Mouse (Mus musculus): Measurements from ENCODE around the gene Kmo. TPM values are rescaled to one million over a fixed set of nuclear protein-coding genes. Genes with fewer than 3 reads are reported as not detected.

Kmo gene
- polyA plus RNA-seq, 1 experiment, result 49.6 TPM

- Histone ChIP-seq H3K36me3 (ENCODE audit: control insufficient read depth, insufficient read depth, low read length) (no peaks in the 10 kb centered on the region), H3K4me1 (ENCODE audit: control insufficient read depth, insufficient read depth, low read length) (no peaks in the 10 kb centered on the region; the same call in 1 of the 2 replicates), H3K27ac (ENCODE audit: insufficient read depth, low read depth, low read length) (no peak overlapping the region), H3K27me3 (replicated peaks; ENCODE audit: control insufficient read depth, insufficient read depth, low read length) (no peaks in the 10 kb centered on the region), H3K4me3 (ENCODE audit: insufficient read depth, low read depth, low read length) (no peak overlapping the region)
- no peak for DNase-seq
- WGBS, result 75% methylated on average over 6 of the region's 6 CpGs
- no peak for TF ChIP-seq CTCF (conservative IDR thresholded peaks at IDR 0.05; ENCODE audit: insufficient read depth, insufficient read length, low read depth, low read length)
- no peak for TF ChIP-seq POLR2A (IDR thresholded peaks at IDR 0.05; ENCODE audit: low read depth, low read length)
Observed at GRCm38 (mm10) chr1:175675116-175675515, 54.9 kb downstream of the Kmo start.

DNA sequence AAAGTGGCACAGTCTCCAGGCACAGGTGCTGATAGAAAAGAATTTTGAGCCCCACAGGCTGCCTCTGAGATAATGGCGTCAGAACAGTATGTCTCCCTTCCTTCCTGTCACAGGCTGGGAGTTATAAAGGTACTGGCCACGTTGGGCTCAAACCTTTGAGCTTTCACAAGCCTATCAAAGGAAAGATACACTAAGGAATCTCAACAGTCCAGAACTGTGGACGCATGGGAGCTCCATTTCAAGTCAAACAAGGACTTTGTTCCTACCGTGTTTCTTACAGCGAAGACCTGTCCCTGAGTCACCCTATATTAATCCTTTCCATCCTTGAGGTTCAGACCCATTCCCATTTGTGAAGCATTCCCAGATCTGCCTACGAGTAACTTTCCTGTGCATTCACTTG is 57.3 kb downstream of the Kmo start:
- WGBS, result 83% methylated on average over 6 of the region's 6 CpGs

DNA sequence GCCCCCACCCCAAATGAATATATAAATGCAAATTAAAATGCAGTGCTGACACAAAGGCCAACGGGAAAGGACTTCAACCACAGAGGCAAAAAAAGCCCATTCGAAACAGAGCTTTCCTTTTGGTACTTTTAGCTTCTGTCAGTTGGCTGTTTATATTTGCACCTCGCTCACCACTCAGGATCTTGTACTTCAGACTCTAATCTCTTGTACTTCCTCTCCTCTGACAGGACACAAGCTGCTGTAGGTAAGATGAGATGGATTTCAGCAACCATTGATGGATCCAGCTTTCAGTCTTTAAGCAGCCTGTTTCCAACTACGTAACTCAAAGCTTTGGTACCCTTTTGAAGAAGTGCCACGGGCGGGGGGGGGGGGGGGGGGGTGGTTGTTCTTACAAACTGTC is 60.8 kb downstream of the Kmo start:
- TF ChIP-seq CTCF (conservative IDR thresholded peaks at IDR 0.05; ENCODE audit: insufficient read depth, insufficient read length, low read depth, low read length), result no peak
- no peak for TF ChIP-seq POLR2A (IDR thresholded peaks at IDR 0.05; ENCODE audit: low read depth, low read length)

More for the DNA sequence above, 57.3 kb downstream of the Kmo start:
- Histone ChIP-seq H3K4me1 (ENCODE audit: control insufficient read depth, insufficient read depth, low read length) (no peaks in the 10 kb centered on the region; the same call in 1 of the 2 replicates), H3K27me3 (replicated peaks; ENCODE audit: control insufficient read depth, insufficient read depth, low read length) (no peaks in the 10 kb centered on the region), H3K4me3 (ENCODE audit: insufficient read depth, low read depth, low read length) (no peak overlapping the region), H3K27ac (ENCODE audit: insufficient read depth, low read depth, low read length) (no peak overlapping the region), H3K36me3 (ENCODE audit: control insufficient read depth, insufficient read depth, low read length) (no peaks in the 10 kb centered on the region)
- TF ChIP-seq POLR2A (IDR thresholded peaks at IDR 0.05; ENCODE audit: low read depth, low read length) (no peak), CTCF (conservative IDR thresholded peaks at IDR 0.05; ENCODE audit: insufficient read depth, insufficient read length, low read depth, low read length) (no peak)
- no peak for DNase-seq

DNA sequence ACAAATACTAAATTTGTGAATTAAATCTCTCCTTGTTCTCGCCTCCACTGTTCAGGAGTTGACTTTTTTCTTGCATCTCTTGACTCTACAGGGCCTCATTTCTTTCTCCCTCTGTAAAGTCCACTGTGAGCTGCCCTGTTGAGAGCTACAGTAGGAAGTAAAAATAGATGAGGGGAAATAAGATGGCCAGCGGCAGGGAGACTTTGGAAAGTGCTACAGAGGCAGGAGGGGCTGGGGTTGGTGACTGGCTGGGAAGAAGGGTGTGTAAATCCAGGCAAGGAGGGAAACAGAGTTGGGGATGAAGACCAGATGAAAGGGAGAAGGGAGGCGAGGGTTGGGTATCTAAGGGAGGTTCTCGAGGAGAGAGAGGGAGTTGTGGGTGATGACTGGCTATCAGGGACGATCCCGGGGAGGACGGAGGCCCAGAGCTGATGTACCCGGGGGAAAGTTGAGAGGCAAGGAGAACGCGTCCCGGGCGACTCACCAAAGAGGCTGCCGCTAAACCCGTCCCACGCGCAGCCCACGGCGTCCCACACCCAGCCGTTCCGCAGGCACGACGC is 71.6 kb downstream of the Kmo start:
- TF ChIP-seq CTCF (conservative IDR thresholded peaks at IDR 0.05; ENCODE audit: insufficient read depth, insufficient read length, low read depth, low read length) (no peak), POLR2A (IDR thresholded peaks at IDR 0.05; ENCODE audit: low read depth, low read length) (no peak)
- peaks cover 5% of the 10 kb centered on the region; the same call in 1 of the 2 replicates for H3K4me1 ChIP-seq (ENCODE audit: control insufficient read depth, insufficient read depth, low read length)

More for the DNA sequence above, 60.8 kb downstream of the Kmo start:
- no peak overlapping the region for H3K27ac ChIP-seq (ENCODE audit: insufficient read depth, low read depth, low read length)
- H3K4me1 ChIP-seq (ENCODE audit: control insufficient read depth, insufficient read depth, low read length), result no peaks in the 10 kb centered on the region
- no peak overlapping the region for H3K4me3 ChIP-seq (ENCODE audit: insufficient read depth, low read depth, low read length)
- H3K36me3 ChIP-seq (ENCODE audit: control insufficient read depth, insufficient read depth, low read length), result no peaks in the 10 kb centered on the region
- WGBS, result 83% methylated on average over 6 of the region's 6 CpGs
- H3K27me3 ChIP-seq (replicated peaks; ENCODE audit: control insufficient read depth, insufficient read depth, low read length), result no peaks in the 10 kb centered on the region
- DNase-seq, result no peak

GRCm38 (mm10) chr1:175692246-175692996 is 72.2 kb downstream of the Kmo start, which contains the start of the genes Opn3 and Chml:
Opn3 (minus strand) TSS chr1:175692776.
Chml (minus strand) TSS chr1:175692901.
- 1% methylated on average over 71 of the region's 73 CpGs for WGBS
- Histone ChIP-seq H3K4me1 (ENCODE audit: control insufficient read depth, insufficient read depth, low read length) (peaks cover 5% of the 10 kb centered on the region; the same call in 1 of the 2 replicates), H3K36me3 (ENCODE audit: control insufficient read depth, insufficient read depth, low read length) (no peaks in the 10 kb centered on the region), H3K27ac (ENCODE audit: insufficient read depth, low read depth, low read length) (peak within 1 kb of the TSS; percentile 44), H3K27me3 (replicated peaks; ENCODE audit: control insufficient read depth, insufficient read depth, low read length) (no peaks in the 10 kb centered on the region), H3K4me3 (ENCODE audit: insufficient read depth, low read depth, low read length) (peak within 1 kb of the TSS; percentile 70)
- TF ChIP-seq CTCF (conservative IDR thresholded peaks at IDR 0.05; ENCODE audit: insufficient read depth, insufficient read length, low read depth, low read length) (no peak), POLR2A (IDR thresholded peaks at IDR 0.05; ENCODE audit: low read depth, low read length) (peak; percentile 58)
- DNase-seq, result peak; percentile 100

More for the DNA sequence above, 71.6 kb downstream of the Kmo start:
- peak overlapping the region; percentile 44; the same call in 1 of the 2 replicates for H3K27ac ChIP-seq (ENCODE audit: insufficient read depth, low read depth, low read length)
- WGBS, result 3% methylated on average over 22 of the region's 22 CpGs
- peak; percentile 16 for DNase-seq
- no peaks in the 10 kb centered on the region for H3K27me3 ChIP-seq (replicated peaks; ENCODE audit: control insufficient read depth, insufficient read depth, low read length)
- H3K36me3 ChIP-seq (ENCODE audit: control insufficient read depth, insufficient read depth, low read length), result no peaks in the 10 kb centered on the region
- peak overlapping the region; percentile 70 for H3K4me3 ChIP-seq (ENCODE audit: insufficient read depth, low read depth, low read length)

DNA sequence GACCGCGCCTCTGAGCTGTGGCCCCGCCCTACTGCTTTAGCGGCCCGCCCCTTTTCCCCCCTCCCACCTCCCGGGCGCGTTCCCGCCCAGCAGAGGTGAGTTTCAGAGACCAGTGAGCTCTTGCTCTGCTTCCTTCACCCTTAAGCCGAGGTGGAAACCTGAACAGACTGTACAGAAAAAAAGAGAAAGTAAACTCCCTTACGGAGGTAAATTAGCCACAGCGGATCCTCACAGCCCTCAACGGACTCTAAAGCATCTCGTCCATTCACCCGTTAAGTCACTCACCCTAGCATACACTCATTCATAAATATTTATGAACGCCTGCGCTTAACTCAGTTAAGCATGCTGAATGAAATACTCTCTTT is 72.8 kb downstream of the Kmo start:
- TF ChIP-seq CTCF (conservative IDR thresholded peaks at IDR 0.05; ENCODE audit: insufficient read depth, insufficient read length, low read depth, low read length) (no peak), POLR2A (IDR thresholded peaks at IDR 0.05; ENCODE audit: low read depth, low read length) (no peak)
- H3K4me3 ChIP-seq (ENCODE audit: insufficient read depth, low read depth, low read length), result peak overlapping the region; percentile 59

DNA sequence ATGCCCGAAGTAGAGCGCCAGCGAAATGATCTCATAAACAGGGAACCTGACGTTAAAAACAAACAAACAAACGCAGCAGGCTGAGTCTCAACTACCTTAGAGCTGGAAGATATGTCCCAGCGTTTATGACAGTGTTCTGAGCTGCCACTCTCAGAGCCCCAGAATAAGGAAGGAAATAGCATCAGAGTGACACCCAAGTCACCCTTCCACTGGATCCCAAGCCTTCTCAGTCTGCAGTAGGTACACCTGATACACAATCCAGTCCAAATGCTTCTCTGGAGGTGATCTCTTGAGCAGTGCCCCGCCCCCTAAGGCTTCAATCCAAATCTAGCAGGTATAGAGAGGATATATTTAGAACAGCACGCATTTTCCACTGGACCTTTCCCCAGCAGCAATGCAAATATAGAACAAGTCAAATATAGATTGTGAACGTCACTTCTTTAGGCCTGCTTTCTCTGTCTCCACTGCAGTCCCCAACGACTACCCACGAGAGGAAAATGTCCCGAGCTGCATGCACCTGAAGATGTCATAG is 73.3 kb downstream of the Kmo start:
- Histone ChIP-seq H3K4me3 (ENCODE audit: insufficient read depth, low read depth, low read length) (no peak overlapping the region), H3K27ac (ENCODE audit: insufficient read depth, low read depth, low read length) (no peak overlapping the region), H3K4me1 (ENCODE audit: control insufficient read depth, insufficient read depth, low read length) (peaks cover 5% of the 10 kb centered on the region; the same call in 1 of the 2 replicates), H3K27me3 (replicated peaks; ENCODE audit: control insufficient read depth, insufficient read depth, low read length) (no peaks in the 10 kb centered on the region), H3K36me3 (ENCODE audit: control insufficient read depth, insufficient read depth, low read length) (no peaks in the 10 kb centered on the region)
- no peak for DNase-seq
- no peak for TF ChIP-seq CTCF (conservative IDR thresholded peaks at IDR 0.05; ENCODE audit: insufficient read depth, insufficient read length, low read depth, low read length)
- TF ChIP-seq POLR2A (IDR thresholded peaks at IDR 0.05; ENCODE audit: low read depth, low read length), result no peak
- WGBS, result 38% methylated on average over 12 of the region's 12 CpGs

More for the DNA sequence above, 72.8 kb downstream of the Kmo start:
- Histone ChIP-seq H3K27me3 (replicated peaks; ENCODE audit: control insufficient read depth, insufficient read depth, low read length) (no peaks in the 10 kb centered on the region), H3K36me3 (ENCODE audit: control insufficient read depth, insufficient read depth, low read length) (no peaks in the 10 kb centered on the region), H3K27ac (ENCODE audit: insufficient read depth, low read depth, low read length) (no peak overlapping the region), H3K4me1 (ENCODE audit: control insufficient read depth, insufficient read depth, low read length) (peaks cover 5% of the 10 kb centered on the region; the same call in 1 of the 2 replicates)
- DNase-seq, result no peak
- 1% methylated on average over 17 of the region's 17 CpGs for WGBS
